Mouse (Mus musculus): ENCODE measurements around the gene Gm49366.

DNA sequence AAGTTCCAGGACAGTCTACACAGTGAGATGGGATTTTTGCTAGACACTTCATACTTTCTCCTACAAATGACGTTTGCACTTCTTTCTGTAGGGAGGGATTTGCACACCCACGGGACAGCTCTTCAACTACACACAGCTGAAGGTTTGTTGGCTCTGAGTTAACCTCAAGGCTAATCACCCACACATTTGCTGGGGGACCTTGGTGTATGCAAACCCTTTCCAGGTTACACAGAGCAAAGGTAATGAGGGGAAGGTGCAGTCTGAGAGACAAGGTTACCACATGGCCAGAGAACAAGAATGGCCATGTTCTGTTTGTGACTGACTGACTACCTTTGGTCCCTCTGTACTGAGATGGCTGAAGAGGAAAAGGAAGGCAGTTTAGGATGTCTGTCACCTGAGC lies 45.1 kb downstream of the Gm49366 start:
- TF ChIP-seq CTCF (IDR thresholded peaks at IDR 0.05) (no peak), EP300 (IDR thresholded peaks at IDR 0.05; ENCODE audit: insufficient read depth, low read depth, low read length) (no peak), POLR2A (IDR thresholded peaks at IDR 0.05; ENCODE audit: insufficient read depth, low read depth, low read length) (no peak)
